Mouse (Mus musculus) megakaryocyte, embryonic 14.5 days (primary cell): ENCODE measurements around the gene Ppp1r14a. TPM values are rescaled to one million over a fixed set of nuclear protein-coding genes. Genes with fewer than 3 reads are reported as not detected.

Experiments
- H3K27me3 ChIP-seq: replicated peaks from 2 replicates; pipeline ENCODE3; 2012; ENCODE audit warnings: inconsistent platforms
- H3K36me3 ChIP-seq: replicated peaks from 2 replicates; pipeline ENCODE3; 2012; ENCODE audit warnings: low read length, inconsistent platforms, mixed read lengths
- H3K4me1 ChIP-seq: 2 replicates; pipeline ENCODE4 v1.6.1; 2012; ENCODE audit warnings: inconsistent platforms
- H3K4me3 ChIP-seq: replicated peaks from 2 replicates; pipeline ENCODE3; 2012; ENCODE audit warnings: moderate library complexity, mild to moderate bottlenecking, inconsistent platforms
- H3K9me3 ChIP-seq: 2 replicates; pipeline ENCODE4 v1.6.1; 2012; ENCODE audit warnings: inconsistent platforms
- FLI1 ChIP-seq: IDR thresholded peaks from 2 replicates; pipeline ENCODE4 v1.6.1; 2012; ENCODE audit warnings: low read length, inconsistent platforms, mixed read lengths
- GATA1 ChIP-seq: IDR thresholded peaks from 3 replicates; pipeline ENCODE4 v1.6.1; 2012; ENCODE audit warnings: mixed read lengths, low read length, inconsistent platforms, borderline replicate concordance
- polyA plus RNA-seq: library from polyadenylated mRNA; stranded (reverse); fragments of >175 nt; gene quantifications from 2 replicates; pipeline ENCODE4 v1.2.3, GENCODE M21; 2012; ENCODE audit warnings: low replicate concordance; ENCODE audit not compliant: insufficient read depth

Ppp1r14a gene
- 12.7 and 22.8 TPM in 2 replicates for polyA plus RNA-seq

GRCm38 (mm10) chr7:29288942-29289638, at the start of gene Ppp1r14a:
Ppp1r14a (plus strand) TSS chr7:29289308.
- TF ChIP-seq GATA1 (no peak), FLI1 (no peak)
- Histone ChIP-seq H3K36me3 (no peaks in the 10 kb centered on the region), H3K4me1 (peaks cover 65% of the 10 kb centered on the region), H3K9me3 (peaks cover 7% of the 10 kb centered on the region; the same call in 1 of the 2 replicates), H3K4me3 (peak within 1 kb of the TSS; percentile 91), H3K27me3 (peaks cover 57% of the 10 kb centered on the region)

GRCm38 (mm10) chr7:29244732-29245416, 44.2 kb upstream of the Ppp1r14a start:
- TF ChIP-seq FLI1 (no peak), GATA1 (no peak)
- Histone ChIP-seq H3K4me3 (no peak overlapping the region), H3K9me3 (no peaks in the 10 kb centered on the region), H3K27me3 (no peaks in the 10 kb centered on the region), H3K4me1 (peaks cover 75% of the 10 kb centered on the region), H3K36me3 (peaks cover 91% of the 10 kb centered on the region)

- TF ChIP-seq FLI1 (no peak), GATA1 (no peak)
- peaks cover 63% of the 10 kb centered on the region for H3K4me1 ChIP-seq
- no peaks in the 10 kb centered on the region for H3K9me3 ChIP-seq
- H3K27me3 ChIP-seq = no peaks in the 10 kb centered on the region
- H3K4me3 ChIP-seq = no peak overlapping the region
- peaks cover 82% of the 10 kb centered on the region for H3K36me3 ChIP-seq
Measured at GRCm38 (mm10) chr7:29246015-29246414, 43.1 kb upstream of the Ppp1r14a start.

GRCm38 (mm10) chr7:29246619-29247313, 42.3 kb upstream of the Ppp1r14a start:
- no peak overlapping the region for H3K4me3 ChIP-seq
- TF ChIP-seq GATA1 (no peak), FLI1 (no peak)
- H3K36me3 ChIP-seq = peaks cover 75% of the 10 kb centered on the region

GRCm38 (mm10) chr7:29247314-29247700, 41.8 kb upstream of the Ppp1r14a start:
- Histone ChIP-seq H3K36me3 (peaks cover 71% of the 10 kb centered on the region), H3K4me1 (peaks cover 60% of the 10 kb centered on the region), H3K27me3 (no peaks in the 10 kb centered on the region), H3K4me3 (no peak overlapping the region), H3K9me3 (no peaks in the 10 kb centered on the region)
- TF ChIP-seq FLI1 = no peak
- TF ChIP-seq GATA1 = no peak

More at GRCm38 (mm10) chr7:29246619-29247313, 42.3 kb upstream of the Ppp1r14a start:
- Histone ChIP-seq H3K27me3 (no peaks in the 10 kb centered on the region), H3K4me1 (peaks cover 61% of the 10 kb centered on the region), H3K9me3 (no peaks in the 10 kb centered on the region)

- Histone ChIP-seq H3K4me1 (peaks cover 60% of the 10 kb centered on the region), H3K27me3 (no peaks in the 10 kb centered on the region), H3K36me3 (peaks cover 68% of the 10 kb centered on the region), H3K9me3 (no peaks in the 10 kb centered on the region), H3K4me3 (peak overlapping the region; percentile 50)
- no peak for TF ChIP-seq FLI1
- TF ChIP-seq GATA1 = no peak
Measured at GRCm38 (mm10) chr7:29247706-29248105, 41.4 kb upstream of the Ppp1r14a start.

- Histone ChIP-seq H3K9me3 (no peaks in the 10 kb centered on the region), H3K4me3 (peak within 1 kb of the TSS; percentile 50), H3K4me1 (peaks cover 60% of the 10 kb centered on the region), H3K27me3 (no peaks in the 10 kb centered on the region), H3K36me3 (peaks cover 62% of the 10 kb centered on the region)
- no peak for TF ChIP-seq FLI1
- no peak for TF ChIP-seq GATA1
Measured at GRCm38 (mm10) chr7:29248261-29248841, 40.8 kb upstream of the Ppp1r14a start, which contains the start of gene 2200002D01Rik. 2200002D01Rik (minus strand) TSS chr7:29248466.

GRCm38 (mm10) chr7:29251166-29251565, 37.9 kb upstream of the Ppp1r14a start:
- peaks cover 52% of the 10 kb centered on the region for H3K4me1 ChIP-seq
- peaks cover 34% of the 10 kb centered on the region for H3K36me3 ChIP-seq
- H3K9me3 ChIP-seq = no peaks in the 10 kb centered on the region
- no peak overlapping the region for H3K4me3 ChIP-seq
- no peaks in the 10 kb centered on the region for H3K27me3 ChIP-seq
- TF ChIP-seq GATA1 (no peak), FLI1 (no peak)

GRCm38 (mm10) chr7:29253842-29254241, 35.3 kb upstream of the Ppp1r14a start:
- TF ChIP-seq FLI1 = no peak
- no peak for TF ChIP-seq GATA1
- Histone ChIP-seq H3K4me3 (no peak overlapping the region), H3K27me3 (no peaks in the 10 kb centered on the region), H3K36me3 (peaks cover 17% of the 10 kb centered on the region), H3K4me1 (peaks cover 57% of the 10 kb centered on the region), H3K9me3 (no peaks in the 10 kb centered on the region)
